Mouse (Mus musculus) liver, adult 2 months (tissue): ENCODE data around the gene Impdh1. TPM values are rescaled to one million over a fixed set of nuclear protein-coding genes. Genes with fewer than 3 reads are reported as not detected.

Source experiments
- DNase-seq: peaks from one replicate; pipeline ENCODE4 v3.0.0-alpha.2; 2011; ENCODE audit warnings: low read depth, low spot score; ENCODE audit errors: extremely low read depth
- H3K27ac ChIP-seq: fragments of 200-500 bp; replicated peaks from 2 replicates; pipeline ENCODE4 v1.5.1; 2012; ENCODE audit warnings: low read depth, mild to moderate bottlenecking, control low read depth, inconsistent platforms, low read length; ENCODE audit not compliant: insufficient read depth
- H3K27me3 ChIP-seq: fragments of 200-500 bp; 2 replicates; pipeline ENCODE4 v1.6.1; 2012; ENCODE audit warnings: mild to moderate bottlenecking, moderate library complexity, low read length, inconsistent platforms; ENCODE audit not compliant: control insufficient read depth, insufficient read depth
- H3K36me3 ChIP-seq: fragments of 200-500 bp; 2 replicates; pipeline ENCODE4 v1.6.1; 2012; ENCODE audit warnings: low read length, inconsistent platforms; ENCODE audit not compliant: control insufficient read depth, insufficient read depth
- H3K4me1 ChIP-seq: fragments of 200-500 bp; 2 replicates; pipeline ENCODE4 v1.6.1; 2011; ENCODE audit warnings: low read length; ENCODE audit not compliant: control insufficient read depth, insufficient read depth
- H3K4me3 ChIP-seq: fragments of 200-500 bp; 2 replicates; pipeline ENCODE4 v1.5.1; 2011; ENCODE audit warnings: low read depth, mild to moderate bottlenecking, control low read depth, low read length, moderate library complexity; ENCODE audit not compliant: insufficient read depth
- H3K79me2 ChIP-seq: fragments of 200-500 bp; 2 replicates; pipeline ENCODE4 v1.6.1; 2012; ENCODE audit warnings: inconsistent platforms, mild to moderate bottlenecking, low read length, moderate library complexity; ENCODE audit not compliant: control insufficient read depth, insufficient read depth
- H3K9ac ChIP-seq: fragments of 200-500 bp; 2 replicates; pipeline ENCODE4 v1.6.1; 2012; ENCODE audit warnings: low read depth, mild to moderate bottlenecking, control low read depth, inconsistent platforms, low read length
- CTCF ChIP-seq: fragments of 200-500 bp; IDR thresholded peaks from 2 replicates; pipeline ENCODE4 v1.5.1; 2011; ENCODE audit warnings: low read depth, low read length, control low read depth
- POLR2A ChIP-seq: fragments of 200-500 bp; IDR thresholded peaks from 2 replicates; pipeline ENCODE4 v1.6.1; 2011; ENCODE audit warnings: low read length, control low read depth; ENCODE audit not compliant: insufficient read depth; ENCODE audit errors: extremely low read depth
- WGBS: fragments of 180-500 bp; shearing (Covaris S2); methylation state at CpG from one replicate; pipeline ENCODE4 v1.1.7; 2018; 5-methylcytosine and 5-hydroxymethylcytosine counted together
- polyA plus RNA-seq: library from polyadenylated mRNA; depleted of rRNA; stranded (reverse); fragments of >200 nt; gene quantifications from 2 replicates; pipeline ENCODE4 v1.2.3, GENCODE M21; 2012
- total RNA-seq: library from RNA; depleted of rRNA; stranded (reverse); fragments of >200 nt; gene quantifications from 2 replicates; pipeline ENCODE4 v1.2.3, GENCODE M21; 2014

Impdh1 gene
- total and polyA plus RNA-seq, 2 experiments: 1.1 to 5.2 TPM

- no peaks in the 10 kb centered on the region for H3K79me2 ChIP-seq
- no peak overlapping the region for H3K9ac ChIP-seq
- no peaks in the 10 kb centered on the region for H3K36me3 ChIP-seq
- DNase-seq: no peak
- H3K27me3 ChIP-seq: no peaks in the 10 kb centered on the region
- no peaks in the 10 kb centered on the region for H3K4me1 ChIP-seq
- no peak overlapping the region for H3K4me3 ChIP-seq
- 92% methylated on average over 13 of the region's 13 CpGs for WGBS
- no peak overlapping the region for H3K27ac ChIP-seq
- no peak for TF ChIP-seq POLR2A
- no peak for TF ChIP-seq CTCF
Measured at GRCm38 (mm10) chr6:29203096-29203495, 13.1 kb downstream of the Impdh1 start.

DNA sequence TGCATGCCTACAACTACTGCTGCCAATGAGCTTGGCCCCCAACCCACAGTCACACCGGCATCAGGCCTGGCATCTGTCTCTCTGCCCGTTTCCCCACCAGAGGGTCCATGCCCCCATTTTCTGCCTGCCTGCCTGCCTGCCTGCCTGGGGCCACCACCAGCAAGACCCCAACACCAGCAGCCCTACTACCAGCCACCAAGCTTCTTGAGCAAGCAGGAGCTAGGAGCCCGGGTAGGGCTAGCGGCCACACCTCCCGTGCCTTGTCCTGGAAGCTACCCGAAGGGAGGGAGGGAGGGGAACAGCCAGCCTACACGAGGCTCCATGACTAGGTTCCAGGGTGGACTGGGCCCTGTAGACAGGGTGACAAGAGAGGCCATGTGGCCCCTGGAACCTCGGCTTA lies 14.2 kb downstream of the Impdh1 start:
- H3K79me2 ChIP-seq: no peaks in the 10 kb centered on the region
- no peak overlapping the region for H3K27ac ChIP-seq
- TF ChIP-seq CTCF: no peak
- TF ChIP-seq POLR2A: no peak
- H3K9ac ChIP-seq: no peak overlapping the region
- 87% methylated on average over 8 of the region's 8 CpGs for WGBS
- H3K4me3 ChIP-seq: no peak overlapping the region
- H3K36me3 ChIP-seq: no peaks in the 10 kb centered on the region
- DNase-seq: no peak
- no peaks in the 10 kb centered on the region for H3K27me3 ChIP-seq
- no peaks in the 10 kb centered on the region for H3K4me1 ChIP-seq

- TF ChIP-seq POLR2A (no peak), CTCF (no peak)
- Histone ChIP-seq H3K27ac (no peak overlapping the region), H3K79me2 (no peaks in the 10 kb centered on the region), H3K36me3 (no peaks in the 10 kb centered on the region), H3K9ac (no peak overlapping the region), H3K27me3 (no peaks in the 10 kb centered on the region), H3K4me3 (no peak overlapping the region), H3K4me1 (no peaks in the 10 kb centered on the region)
- no peak for DNase-seq
- WGBS: 95% methylated on average over 5 of the region's 5 CpGs
Measured at GRCm38 (mm10) chr6:29201341-29201740, 14.8 kb downstream of the Impdh1 start.

DNA sequence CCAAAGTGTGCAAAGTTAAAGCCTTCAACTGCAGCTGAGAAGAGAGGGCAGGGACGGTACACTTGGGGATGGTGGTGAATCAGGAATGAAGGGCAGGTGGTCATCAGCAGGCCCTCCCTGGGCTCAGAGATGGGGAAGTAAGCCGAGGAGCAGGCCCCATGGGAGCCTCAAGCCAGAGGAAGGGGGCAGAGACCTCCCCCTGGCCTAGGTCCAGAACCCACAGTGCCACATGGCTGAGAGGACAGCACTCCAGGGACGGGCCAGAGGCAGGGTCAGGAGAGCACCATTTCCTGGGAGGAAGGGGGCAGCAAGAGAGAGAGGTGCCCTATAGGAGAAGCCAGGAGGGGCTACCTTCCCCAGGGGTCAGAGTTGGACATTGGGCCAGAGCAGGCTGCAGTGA lies 15.7 kb downstream of the Impdh1 start:
- WGBS: 79% methylated on average over 3 of the region's 3 CpGs

DNA sequence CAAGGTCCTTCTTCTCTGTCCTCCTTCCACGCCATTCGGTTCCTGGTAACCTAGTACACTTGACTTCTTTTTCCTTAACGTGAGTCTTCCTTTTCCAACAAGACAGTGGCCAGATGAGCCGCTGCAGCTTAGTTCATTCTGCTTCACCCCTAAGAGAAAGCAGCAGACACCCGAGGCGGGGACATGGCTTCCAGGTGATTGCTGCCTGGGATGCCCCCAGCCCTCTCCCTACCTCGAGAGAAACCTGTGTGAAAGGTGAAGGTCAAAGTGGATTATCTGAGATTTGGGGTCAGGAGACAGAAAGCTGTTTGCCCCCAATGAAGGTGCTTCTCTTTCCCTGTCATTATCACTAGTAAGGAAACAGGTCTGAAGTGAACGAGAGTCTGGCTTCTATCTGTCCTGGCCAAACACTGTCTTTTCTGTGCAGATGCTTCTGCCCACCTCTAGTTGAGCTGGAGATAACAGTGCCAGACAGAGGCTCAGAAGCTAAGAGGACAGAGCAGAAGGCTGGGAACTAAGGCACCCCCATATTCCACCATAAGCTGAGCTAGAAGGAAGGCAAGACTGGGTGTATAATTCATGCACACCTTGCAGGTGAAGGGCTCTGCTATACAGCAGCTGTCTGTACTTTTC lies 16.8 kb downstream of the Impdh1 start:
- no peak overlapping the region for H3K4me3 ChIP-seq
- no peaks in the 10 kb centered on the region for H3K27me3 ChIP-seq
- H3K4me1 ChIP-seq: no peaks in the 10 kb centered on the region
- WGBS: 33% methylated on average over 8 of the region's 8 CpGs
- no peak overlapping the region for H3K9ac ChIP-seq
- H3K79me2 ChIP-seq: no peaks in the 10 kb centered on the region
- no peak overlapping the region for H3K27ac ChIP-seq
- H3K36me3 ChIP-seq: no peaks in the 10 kb centered on the region
- TF ChIP-seq POLR2A: no peak
- TF ChIP-seq CTCF: no peak
- DNase-seq: no peak

More for the DNA sequence above, 15.7 kb downstream of the Impdh1 start:
- Histone ChIP-seq H3K27ac (no peak overlapping the region), H3K9ac (no peak overlapping the region), H3K36me3 (no peaks in the 10 kb centered on the region), H3K4me1 (no peaks in the 10 kb centered on the region), H3K4me3 (no peak overlapping the region), H3K79me2 (no peaks in the 10 kb centered on the region), H3K27me3 (no peaks in the 10 kb centered on the region)
- no peak for DNase-seq
- no peak for TF ChIP-seq CTCF
- TF ChIP-seq POLR2A: no peak
